Mouse (Mus musculus): ENCODE results near the gene Tma16. TPM values are rescaled to one million over a fixed set of nuclear protein-coding genes. Genes with fewer than 3 reads are reported as not detected.
A peak's percentile ranks its signal among the peaks of the same experiment; 100 is the strongest.

Gene Tma16
- polyA plus RNA-seq, 1 experiment from 2014 or later: 14.2 TPM

DNA sequence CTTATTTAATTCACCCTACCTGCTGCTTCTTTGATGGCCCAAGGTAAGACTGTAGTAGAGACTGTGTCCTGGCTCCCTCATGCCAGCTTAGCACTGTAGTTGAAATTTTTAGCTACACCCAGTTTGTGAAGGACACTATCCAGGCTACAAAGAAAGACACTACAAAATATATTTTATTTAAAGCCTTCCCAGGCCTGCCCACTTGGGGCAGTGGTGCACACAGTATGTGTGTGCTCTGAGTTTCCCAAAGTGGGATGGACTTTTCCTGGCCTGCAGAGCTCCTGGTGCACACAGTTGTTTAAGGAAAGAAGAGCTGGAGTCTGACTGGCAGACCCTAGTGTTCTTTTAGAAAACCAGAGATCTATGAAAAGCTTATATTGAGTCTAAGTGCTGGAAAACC lies 29.3 kb downstream of the Tma16 start:
- Histone ChIP-seq H3K36me3 (no peaks in the 10 kb centered on the region), H3K4me3 (no peak overlapping the region), H3K27me3 (no peaks in the 10 kb centered on the region), H3K9me3 (no peaks in the 10 kb centered on the region), H3K27ac (replicated peaks) (no peak overlapping the region), H3K4me1 (no peaks in the 10 kb centered on the region), H3K9ac (replicated peaks) (no peak overlapping the region), H3K4me2 (replicated peaks) (no peak overlapping the region)
- no peak for ATAC-seq (ENCODE audit: low FRiP score, low read depth)

DNA sequence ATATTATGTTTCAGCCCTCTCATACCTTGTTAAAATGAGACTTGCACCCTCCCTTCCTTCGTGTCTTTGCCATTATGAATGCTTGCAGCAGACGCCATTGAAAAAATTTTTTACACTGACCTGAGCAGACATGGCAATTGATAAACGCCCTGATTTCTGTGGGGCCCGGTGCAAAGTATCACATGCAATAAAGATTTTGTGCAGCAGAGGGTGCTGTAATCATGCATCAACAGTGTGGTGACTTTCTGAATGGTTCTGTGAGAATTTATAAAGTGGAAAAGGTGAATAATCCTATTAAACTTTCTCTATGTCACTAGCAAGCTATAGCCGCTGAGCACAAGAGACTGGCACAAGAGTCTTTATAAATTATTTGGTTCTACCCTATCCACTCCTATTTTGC lies 35.6 kb downstream of the Tma16 start:
- no peak overlapping the region for H3K4me2 ChIP-seq (replicated peaks)
- no peak overlapping the region for H3K27ac ChIP-seq (replicated peaks)
- H3K9ac ChIP-seq (replicated peaks): no peak overlapping the region
- WGBS: 30% methylated on average over 5 of the region's 5 CpGs
- H3K36me3 ChIP-seq: no peaks in the 10 kb centered on the region
- no peaks in the 10 kb centered on the region for H3K4me1 ChIP-seq
- no peaks in the 10 kb centered on the region for H3K27me3 ChIP-seq
- H3K4me3 ChIP-seq: no peak overlapping the region
- H3K9me3 ChIP-seq: no peaks in the 10 kb centered on the region
- peak; percentile 34; the same call in 1 of the 2 replicates for ATAC-seq (ENCODE audit: low FRiP score, low read depth)

DNA sequence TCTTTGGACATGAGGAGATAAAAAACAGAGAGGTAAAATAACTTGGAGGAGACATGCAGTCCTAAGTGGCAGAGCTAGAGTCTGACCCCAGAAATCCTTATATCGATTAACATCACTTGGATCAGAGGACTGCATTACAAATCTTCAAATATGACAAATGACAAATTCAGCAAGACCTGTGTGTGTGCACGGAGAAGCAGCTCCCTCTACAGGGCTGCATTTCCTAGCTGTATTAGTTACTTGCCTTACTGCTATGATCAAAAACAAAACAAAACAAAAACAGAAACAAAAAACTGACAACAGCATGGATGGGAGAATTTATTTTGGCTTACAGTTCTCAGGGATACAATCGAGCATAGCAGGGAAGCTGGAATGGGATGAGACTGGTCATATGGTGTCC lies 41.0 kb downstream of the Tma16 start:
- no peak overlapping the region for H3K4me3 ChIP-seq
- WGBS: 78% methylated on average over 3 of the region's 3 CpGs
- H3K27me3 ChIP-seq: no peaks in the 10 kb centered on the region
- H3K4me1 ChIP-seq: no peaks in the 10 kb centered on the region
- no peaks in the 10 kb centered on the region for H3K36me3 ChIP-seq
- no peak for ATAC-seq (ENCODE audit: low FRiP score, low read depth)
- no peak overlapping the region for H3K9ac ChIP-seq (replicated peaks)
- no peaks in the 10 kb centered on the region for H3K9me3 ChIP-seq
- no peak overlapping the region for H3K27ac ChIP-seq (replicated peaks)
- H3K4me2 ChIP-seq (replicated peaks): no peak overlapping the region

DNA sequence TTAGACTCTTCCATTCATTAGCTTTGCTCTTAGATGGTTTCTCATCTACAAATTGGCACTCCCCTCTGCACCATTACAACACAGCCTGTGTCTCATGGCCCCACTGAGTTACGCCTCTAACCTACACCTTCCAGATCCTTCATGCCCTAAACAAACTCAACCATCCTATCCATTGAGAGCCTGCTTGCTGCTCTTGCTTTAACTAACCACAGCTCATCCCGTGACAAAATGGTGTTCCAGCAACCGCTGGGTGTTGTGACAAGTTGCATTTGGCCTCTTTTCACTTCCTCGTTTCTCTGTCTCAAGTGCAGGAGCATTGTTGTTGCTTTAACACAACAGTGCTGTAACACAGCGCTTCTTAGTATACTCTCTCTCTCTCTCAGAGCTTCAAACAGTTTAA lies 42.2 kb downstream of the Tma16 start:
- no peak for ATAC-seq (ENCODE audit: low FRiP score, low read depth)
- Histone ChIP-seq H3K4me2 (replicated peaks) (no peak overlapping the region), H3K4me3 (no peak overlapping the region), H3K36me3 (no peaks in the 10 kb centered on the region), H3K4me1 (no peaks in the 10 kb centered on the region), H3K9me3 (no peaks in the 10 kb centered on the region), H3K27me3 (no peaks in the 10 kb centered on the region), H3K9ac (replicated peaks) (no peak overlapping the region), H3K27ac (replicated peaks) (no peak overlapping the region)
- WGBS: 82% methylated on average over 5 of the region's 5 CpGs

- Histone ChIP-seq H3K4me1 (no peaks in the 10 kb centered on the region), H3K4me3 (no peak overlapping the region), H3K27ac (replicated peaks) (no peak overlapping the region), H3K27me3 (no peaks in the 10 kb centered on the region), H3K4me2 (replicated peaks) (no peak overlapping the region), H3K9me3 (no peaks in the 10 kb centered on the region), H3K36me3 (no peaks in the 10 kb centered on the region), H3K9ac (replicated peaks) (no peak overlapping the region)
- 25% methylated on average over 1 of the region's 1 CpGs for WGBS
- no peak for ATAC-seq (ENCODE audit: low FRiP score, low read depth)
Measured at GRCm38 (mm10) chr8:66442778-66443177, 43.6 kb downstream of the Tma16 start.

- Histone ChIP-seq H3K9ac (replicated peaks) (no peak overlapping the region), H3K4me2 (replicated peaks) (no peak overlapping the region), H3K4me3 (no peak overlapping the region), H3K4me1 (no peaks in the 10 kb centered on the region), H3K27ac (replicated peaks) (no peak overlapping the region), H3K27me3 (no peaks in the 10 kb centered on the region), H3K9me3 (no peaks in the 10 kb centered on the region), H3K36me3 (no peaks in the 10 kb centered on the region)
- WGBS: 9% methylated on average over 1 of the region's 1 CpGs
- peak; percentile 72; the same call in 1 of the 2 replicates for ATAC-seq (ENCODE audit: low FRiP score, low read depth)
Measured at GRCm38 (mm10) chr8:66441123-66441522, 45.2 kb downstream of the Tma16 start.

- Histone ChIP-seq H3K4me3 (no peak overlapping the region), H3K4me1 (no peaks in the 10 kb centered on the region), H3K36me3 (no peaks in the 10 kb centered on the region), H3K4me2 (replicated peaks) (no peak overlapping the region), H3K9ac (replicated peaks) (no peak overlapping the region), H3K9me3 (no peaks in the 10 kb centered on the region), H3K27ac (replicated peaks) (no peak overlapping the region), H3K27me3 (no peaks in the 10 kb centered on the region)
- ATAC-seq (ENCODE audit: low FRiP score, low read depth): no peak
- WGBS: 86% methylated on average over 4 of the region's 4 CpGs
Measured at GRCm38 (mm10) chr8:66438468-66438867, 47.9 kb downstream of the Tma16 start.

- Histone ChIP-seq H3K4me1 (no peaks in the 10 kb centered on the region), H3K9me3 (no peaks in the 10 kb centered on the region), H3K9ac (replicated peaks) (no peak overlapping the region), H3K4me3 (no peak overlapping the region), H3K4me2 (replicated peaks) (no peak overlapping the region), H3K27ac (replicated peaks) (no peak overlapping the region), H3K27me3 (no peaks in the 10 kb centered on the region), H3K36me3 (no peaks in the 10 kb centered on the region)
- WGBS: 83% methylated on average over 3 of the region's 3 CpGs
- no peak for ATAC-seq (ENCODE audit: low FRiP score, low read depth)
Measured at GRCm38 (mm10) chr8:66437929-66438328, 48.4 kb downstream of the Tma16 start.

DNA sequence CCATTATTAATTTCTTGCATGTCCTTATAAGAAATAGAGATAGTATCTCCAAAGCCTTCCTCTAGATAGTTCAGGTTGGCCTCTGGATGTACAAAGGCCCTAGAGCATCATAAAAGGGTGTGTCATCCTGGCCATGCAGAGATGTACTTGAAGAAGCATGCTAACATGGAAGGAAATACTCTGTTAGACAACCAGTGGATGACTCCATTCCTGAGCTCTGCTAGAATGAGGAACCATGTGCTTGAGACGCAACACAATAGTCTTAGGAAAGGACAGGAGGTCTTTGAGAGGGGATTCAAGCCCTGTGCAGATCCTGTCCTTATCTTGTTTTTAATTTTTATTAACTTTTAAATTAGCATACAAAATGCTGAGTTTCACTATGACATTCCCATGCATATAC lies 49.5 kb downstream of the Tma16 start:
- H3K9me3 ChIP-seq: no peaks in the 10 kb centered on the region
- no peak overlapping the region for H3K9ac ChIP-seq (replicated peaks)
- H3K4me3 ChIP-seq: no peak overlapping the region
- H3K27ac ChIP-seq (replicated peaks): no peak overlapping the region
- no peaks in the 10 kb centered on the region for H3K27me3 ChIP-seq
- H3K4me2 ChIP-seq (replicated peaks): no peak overlapping the region
- 85% methylated on average over 1 of the region's 1 CpGs for WGBS
- no peaks in the 10 kb centered on the region for H3K36me3 ChIP-seq
- no peak for ATAC-seq (ENCODE audit: low FRiP score, low read depth)
- no peaks in the 10 kb centered on the region for H3K4me1 ChIP-seq

DNA sequence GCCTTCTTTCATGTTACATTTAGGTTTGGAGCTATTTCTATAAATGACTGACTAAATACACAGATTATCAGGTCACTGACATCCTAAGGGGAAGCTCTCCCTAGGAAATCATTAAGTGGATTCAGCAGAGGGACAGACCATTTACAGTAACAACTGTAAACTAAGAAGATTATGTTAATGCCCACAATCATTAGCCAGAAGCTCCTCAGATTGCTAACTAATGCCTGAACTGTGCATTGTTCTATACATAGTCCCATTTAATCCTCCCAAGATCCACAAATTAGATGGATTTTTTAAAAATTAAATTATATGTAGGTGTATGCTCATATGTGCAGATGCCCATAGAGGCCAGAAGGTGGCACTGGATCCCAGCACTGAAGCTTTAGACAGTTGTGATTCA lies 52.8 kb downstream of the Tma16 start:
- H3K4me2 ChIP-seq (replicated peaks): no peak overlapping the region
- no peak overlapping the region for H3K9ac ChIP-seq (replicated peaks)
- H3K27me3 ChIP-seq: no peaks in the 10 kb centered on the region
- H3K4me3 ChIP-seq: no peak overlapping the region
- ATAC-seq (ENCODE audit: low FRiP score, low read depth): no peak
- no peaks in the 10 kb centered on the region for H3K9me3 ChIP-seq
- no peak overlapping the region for H3K27ac ChIP-seq (replicated peaks)
- H3K4me1 ChIP-seq: no peaks in the 10 kb centered on the region
- no peaks in the 10 kb centered on the region for H3K36me3 ChIP-seq

- no peaks in the 10 kb centered on the region for H3K36me3 ChIP-seq
- H3K4me1 ChIP-seq: no peaks in the 10 kb centered on the region
- H3K27me3 ChIP-seq: no peaks in the 10 kb centered on the region
- H3K9ac ChIP-seq (replicated peaks): no peak overlapping the region
- no peak overlapping the region for H3K27ac ChIP-seq (replicated peaks)
- no peak overlapping the region for H3K4me3 ChIP-seq
- H3K4me2 ChIP-seq (replicated peaks): no peak overlapping the region
- ATAC-seq (ENCODE audit: low FRiP score, low read depth): no peak
- WGBS: 92% methylated on average over 2 of the region's 2 CpGs
- H3K9me3 ChIP-seq: no peaks in the 10 kb centered on the region
Measured at GRCm38 (mm10) chr8:66430639-66431038, 55.7 kb downstream of the Tma16 start.
